Mouse (Mus musculus): ENCODE results near the gene Vps37c.

- no peak for TF ChIP-seq POLR2A (IDR thresholded peaks at IDR 0.05; ENCODE audit: extremely low read depth, insufficient read depth, low read length)
- no peak for TF ChIP-seq CTCF (IDR thresholded peaks at IDR 0.05; ENCODE audit: extremely low read depth, insufficient read depth, low read length)
Measured at GRCm38 (mm10) chr19:10734554-10734953, 46.0 kb downstream of the Vps37c start.
